ENCODE assay signal across 10 mouse cellular contexts in genomic region chr13:24442272-24442671, GRCm38 (mm10).
DNase-seq lines count a peak whose midpoint lies in the region; ATAC-seq and TF ChIP-seq lines count a peak whose summit lies in the region.
"Had no signal": no experiment of that assay in that cellular context is flagged by ENCODE, and none has a peak within 500 bp of the region (broad histone marks: within the 10 kb centered on the region; RNA-seq: fewer than 3 reads in every experiment).

No protein-coding gene starts in this region.

- H3K4me2 ChIP-seq in hindbrain, postnatal 0 days (ENCODE audit: low read depth, low read length): no peak overlapping the region
- H3K4me2 ChIP-seq in hindbrain, embryonic 16.5 days (ENCODE audit: low read length): no peak overlapping the region
- H3K4me2 ChIP-seq: embryonic facial prominence, embryonic 12.5 days; liver, embryonic 15.5 days had no signal

- H3K9me3 ChIP-seq in hindbrain, embryonic 10.5 days: no peaks in the 10 kb centered on the region
- H3K9me3 ChIP-seq in hindbrain, postnatal 0 days (ENCODE audit: low read length): no peaks in the 10 kb centered on the region
- no peaks in the 10 kb centered on the region for H3K9me3 ChIP-seq in hindbrain, embryonic 16.5 days (ENCODE audit: control insufficient read depth, low read length)
- H3K9me3 ChIP-seq: embryonic facial prominence, embryonic 12.5 days; liver, embryonic 15.5 days had no signal

- WGBS in hindbrain, embryonic 10.5 days: 54% methylated on average over 6 of the region's 6 CpGs
- 75% methylated on average over 6 of the region's 6 CpGs for WGBS in hindbrain, postnatal 0 days
- WGBS in hindbrain, embryonic 16.5 days: 78% methylated on average over 6 of the region's 6 CpGs

- peaks cover 6% of the 10 kb centered on the region; the same call in 1 of the 2 replicates for H3K4me1 ChIP-seq in hindbrain, embryonic 10.5 days (replicated peaks)
- no peaks in the 10 kb centered on the region for H3K4me1 ChIP-seq in hindbrain, postnatal 0 days (ENCODE audit: insufficient read depth, low read length)
- H3K4me1 ChIP-seq in hindbrain, embryonic 16.5 days (ENCODE audit: control insufficient read depth, insufficient read depth, low read depth, low read length): no peaks in the 10 kb centered on the region

- no peak overlapping the region for H3K9ac ChIP-seq in hindbrain, postnatal 0 days (replicated peaks; ENCODE audit: low read length)
- H3K9ac ChIP-seq in hindbrain, embryonic 16.5 days (ENCODE audit: low read depth, low read length): no peak overlapping the region
- H3K9ac ChIP-seq: embryonic facial prominence, embryonic 12.5 days; liver, embryonic 15.5 days had no signal

- no peaks in the 10 kb centered on the region for H3K36me3 ChIP-seq in hindbrain, embryonic 10.5 days
- no peaks in the 10 kb centered on the region for H3K36me3 ChIP-seq in hindbrain, postnatal 0 days (ENCODE audit: insufficient read depth, low read length)
- H3K36me3 ChIP-seq in hindbrain, embryonic 16.5 days (ENCODE audit: control insufficient read depth, insufficient read depth, low read length): no peaks in the 10 kb centered on the region
- H3K36me3 ChIP-seq: embryonic facial prominence, embryonic 12.5 days; liver, embryonic 15.5 days had no signal

- no peak for TF ChIP-seq CTCF in hindbrain, postnatal 0 days (IDR thresholded peaks at IDR 0.05; ENCODE audit: low read depth)

- ATAC-seq in hindbrain, postnatal 0 days: no peak
- ATAC-seq in hindbrain, embryonic 16.5 days: no peak

- H3K27ac ChIP-seq in hindbrain, embryonic 10.5 days: no peak overlapping the region
- no peak overlapping the region for H3K27ac ChIP-seq in hindbrain, postnatal 0 days
- H3K27ac ChIP-seq in hindbrain, embryonic 16.5 days (ENCODE audit: low read depth, low read length): no peak overlapping the region
- H3K27ac ChIP-seq: embryonic facial prominence, embryonic 12.5 days; liver, embryonic 15.5 days had no signal

- DNase-seq in hindbrain, embryonic 10.5 days (ENCODE audit: low spot score): peak; percentile 43
- no peak for DNase-seq in hindbrain, postnatal 0 days (ENCODE audit: low spot score)
- peak; percentile 21 for DNase-seq in A20 (ENCODE audit: low read depth, low spot score)
- DNase-seq in embryo, embryonic 10 days (ENCODE audit: low spot score): peak; percentile 57
- peak; percentile 29 for DNase-seq in kidney, postnatal 14 days
- DNase-seq in layer of hippocampus, postnatal 36 days: no peak
- no peak for DNase-seq in layer of hippocampus, postnatal 10 days (ENCODE audit: low spot score in 2 of 2)

- H3K27me3 ChIP-seq in hindbrain, embryonic 10.5 days (ENCODE audit: insufficient read depth, poor library complexity, severe bottlenecking): no peaks in the 10 kb centered on the region
- no peaks in the 10 kb centered on the region for H3K27me3 ChIP-seq in hindbrain, postnatal 0 days (ENCODE audit: insufficient read depth, low read length)
- no peaks in the 10 kb centered on the region for H3K27me3 ChIP-seq in hindbrain, embryonic 16.5 days (replicated peaks; ENCODE audit: control insufficient read depth, insufficient read depth, low read length)
- H3K27me3 ChIP-seq: embryonic facial prominence, embryonic 12.5 days; liver, embryonic 15.5 days had no signal

- H3K4me3 ChIP-seq in hindbrain, embryonic 10.5 days: no peak overlapping the region
- H3K4me3 ChIP-seq in hindbrain, postnatal 0 days (ENCODE audit: low read length): no peak overlapping the region
- H3K4me3 ChIP-seq in hindbrain, embryonic 16.5 days (ENCODE audit: low read length): no peak overlapping the region
- H3K4me3 ChIP-seq: embryonic facial prominence, embryonic 12.5 days; liver, embryonic 15.5 days had no signal

Comparison
In these comparisons a context has a peak if more than half of its experiments do, and no peak if none do; other contexts are left out.
1. DNase-seq: peak in hindbrain, embryonic 10.5 days (single experiment), A20 (single experiment), embryo, embryonic 10 days (single experiment) and kidney, postnatal 14 days (single experiment); none in hindbrain, postnatal 0 days (single experiment), layer of hippocampus, postnatal 36 days (0 of 2) and layer of hippocampus, postnatal 10 days (0 of 2).